Mouse (Mus musculus) liver, embryonic 14.5 days (tissue): ENCODE measurements around the gene Apbb2.

Experiments used
- CTCF ChIP-seq: IDR thresholded peaks from 2 replicates; pipeline ENCODE4 v1.5.1; 2016; ENCODE audit warnings: antibody characterized with exemption, low read depth, control low read depth
- EP300 ChIP-seq: IDR thresholded peaks from 2 replicates; pipeline ENCODE4 v1.6.1; 2016; ENCODE audit warnings: antibody characterized with exemption, low read depth

- no peak for TF ChIP-seq EP300
- no peak for TF ChIP-seq CTCF
These were observed 228.0 kb downstream of the Apbb2 start for GRCm38 (mm10) chr5:66390567-66390966.
